ENCODE assay signal across 15 mouse cellular contexts in genomic region chr11:117729798-117730489, GRCm38 (mm10). TPM values are rescaled to one million over a fixed set of nuclear protein-coding genes. Genes with fewer than 3 reads are reported as not detected.
DNase-seq lines count a peak whose midpoint lies in the region; ATAC-seq and TF ChIP-seq lines count a peak whose summit lies in the region.
"Had no signal": no experiment of that assay in that cellular context is flagged by ENCODE, and none has a peak within 500 bp of the region (broad histone marks: within the 10 kb centered on the region; RNA-seq: fewer than 3 reads in every experiment).

No protein-coding gene starts in this region.

- 66% methylated on average over 7 of the region's 7 CpGs for WGBS in cerebellum, adult 2 months
- WGBS in hindbrain, embryonic 16.5 days, result 84% methylated on average over 7 of the region's 7 CpGs
- WGBS in hindbrain, embryonic 14.5 days, result 86% methylated on average over 7 of the region's 7 CpGs
- whole genome bisulfite sequencing in kidney, embryonic 15.5 days, result 56% methylated on average over 7 of the region's 7 CpGs

- no peak overlapping the region for H3K4me3 ChIP-seq in cerebellum, adult 2 months (replicated peaks; ENCODE audit: insufficient read depth, low read depth, low read length)
- H3K4me3 ChIP-seq in hindbrain, embryonic 16.5 days (ENCODE audit: low read length), result no peak overlapping the region
- no peak overlapping the region for H3K4me3 ChIP-seq in hindbrain, embryonic 14.5 days (replicated peaks; ENCODE audit: low read length)
- H3K4me3 ChIP-seq in kidney, embryonic 15.5 days (replicated peaks), result no peak overlapping the region
- no peak overlapping the region for H3K4me3 ChIP-seq in myocyte
- H3K4me3 ChIP-seq: embryonic facial prominence, embryonic 12.5 days; forebrain, embryonic 15.5 days; hindbrain, embryonic 12.5 days had no signal

- peaks cover 10% of the 10 kb centered on the region for H3K4me1 ChIP-seq in cerebellum, adult 2 months (ENCODE audit: control insufficient read depth, insufficient read depth, low read length)
- H3K4me1 ChIP-seq in hindbrain, embryonic 16.5 days (ENCODE audit: control insufficient read depth, insufficient read depth, low read depth, low read length), result peaks cover 2% of the 10 kb centered on the region
- no peaks in the 10 kb centered on the region for H3K4me1 ChIP-seq in hindbrain, embryonic 14.5 days (replicated peaks; ENCODE audit: control insufficient read depth, insufficient read depth, low read length)
- peaks cover 39% of the 10 kb centered on the region for H3K4me1 ChIP-seq in kidney, embryonic 15.5 days
- H3K4me1 ChIP-seq: forebrain, embryonic 15.5 days had no signal

- ATAC-seq in hindbrain, embryonic 16.5 days, result no peak
- no peak for ATAC-seq in hindbrain, embryonic 14.5 days (ENCODE audit: low FRiP score)
- no peak for ATAC-seq in kidney, embryonic 15.5 days (replicated peaks; ENCODE audit: low FRiP score)
- ATAC-seq: forebrain, embryonic 15.5 days had no signal

- no peaks in the 10 kb centered on the region for H3K9me3 ChIP-seq in hindbrain, embryonic 16.5 days (ENCODE audit: control insufficient read depth, low read length)
- H3K9me3 ChIP-seq in hindbrain, embryonic 14.5 days (ENCODE audit: control insufficient read depth, low read length), result no peaks in the 10 kb centered on the region
- no peaks in the 10 kb centered on the region for H3K9me3 ChIP-seq in kidney, embryonic 15.5 days (replicated peaks)
- H3K9me3 ChIP-seq: embryonic facial prominence, embryonic 12.5 days; forebrain, embryonic 15.5 days; hindbrain, embryonic 12.5 days had no signal

- peaks cover 11% of the 10 kb centered on the region for H3K36me3 ChIP-seq in hindbrain, embryonic 16.5 days (ENCODE audit: control insufficient read depth, insufficient read depth, low read length)
- peaks cover 22% of the 10 kb centered on the region for H3K36me3 ChIP-seq in hindbrain, embryonic 14.5 days (replicated peaks; ENCODE audit: control insufficient read depth, insufficient read depth)
- H3K36me3 ChIP-seq in kidney, embryonic 15.5 days, result peaks cover 17% of the 10 kb centered on the region
- no peaks in the 10 kb centered on the region for H3K36me3 ChIP-seq in myocyte (ENCODE audit: control insufficient read depth, insufficient read depth)

- peak; percentile 22 to 28 for DNase-seq in cerebellum, postnatal 10 days
- no peak for DNase-seq in cerebellum, adult 2 months
- DNase-seq in hindbrain, embryonic 14.5 days (ENCODE audit: low spot score), result no peak
- DNase-seq in ovary, postnatal 14 days (ENCODE audit: low spot score), result no peak
- DNase-seq in testis, postnatal 14 days (ENCODE audit: low spot score), result no peak
- DNase-seq: adrenal gland, adult 2 months; cerebellum, adult 9-11 months; right cerebral cortex, postnatal 25 days; thymus, postnatal 4 days had no signal

- H3K27ac ChIP-seq in cerebellum, adult 2 months (ENCODE audit: insufficient read depth, low read length), result no peak overlapping the region
- H3K27ac ChIP-seq in hindbrain, embryonic 16.5 days (ENCODE audit: low read depth, low read length), result 0 out of 2 replicates have a peak overlapping the region, but pooled peaks have one; percentile 23
- no peak overlapping the region for H3K27ac ChIP-seq in hindbrain, embryonic 14.5 days
- peak overlapping the region; percentile 81 for H3K27ac ChIP-seq in kidney, embryonic 15.5 days
- H3K27ac ChIP-seq: forebrain, embryonic 15.5 days; hindbrain, embryonic 12.5 days had no signal

- H3ac ChIP-seq in myocyte (ENCODE audit: control insufficient read depth, insufficient read length), result no peak overlapping the region

- no peaks in the 10 kb centered on the region for H3K79me2 ChIP-seq in myocyte (ENCODE audit: control insufficient read depth, insufficient read depth)

- H3K4me2 ChIP-seq in hindbrain, embryonic 16.5 days (ENCODE audit: low read length), result no peak overlapping the region
- no peak overlapping the region for H3K4me2 ChIP-seq in hindbrain, embryonic 14.5 days (replicated peaks)
- H3K4me2 ChIP-seq in kidney, embryonic 15.5 days, result no peak overlapping the region
- H3K4me2 ChIP-seq in myocyte (ENCODE audit: low read depth), result peak overlapping the region; percentile 69
- H3K4me2 ChIP-seq: embryonic facial prominence, embryonic 12.5 days; forebrain, embryonic 15.5 days; hindbrain, embryonic 12.5 days had no signal

- no peak overlapping the region for H3K9ac ChIP-seq in hindbrain, embryonic 16.5 days (ENCODE audit: low read depth, low read length)
- no peak overlapping the region for H3K9ac ChIP-seq in hindbrain, embryonic 14.5 days
- no peak overlapping the region for H3K9ac ChIP-seq in kidney, embryonic 15.5 days
- H3K9ac ChIP-seq: embryonic facial prominence, embryonic 12.5 days; forebrain, embryonic 15.5 days; hindbrain, embryonic 12.5 days had no signal

- H3K27me3 ChIP-seq in cerebellum, adult 2 months (ENCODE audit: control insufficient read depth, insufficient read depth, low read length), result no peaks in the 10 kb centered on the region
- H3K27me3 ChIP-seq in hindbrain, embryonic 16.5 days (replicated peaks; ENCODE audit: control insufficient read depth, insufficient read depth, low read length), result no peaks in the 10 kb centered on the region
- H3K27me3 ChIP-seq in hindbrain, embryonic 14.5 days (ENCODE audit: control insufficient read depth, insufficient read depth, low read length), result no peaks in the 10 kb centered on the region
- no peaks in the 10 kb centered on the region for H3K27me3 ChIP-seq in kidney, embryonic 15.5 days
- H3K27me3 ChIP-seq in myocyte (ENCODE audit: control insufficient read depth, insufficient read depth, insufficient read length), result no peaks in the 10 kb centered on the region
- H3K27me3 ChIP-seq: embryonic facial prominence, embryonic 12.5 days; forebrain, embryonic 15.5 days; hindbrain, embryonic 12.5 days had no signal

- TF ChIP-seq CTCF in cerebellum, adult 2 months (IDR thresholded peaks at IDR 0.05; ENCODE audit: borderline replicate concordance, insufficient read depth, low read depth, low read length), result no peak

- no peak for TF ChIP-seq POLR2A in cerebellum, adult 2 months (IDR thresholded peaks at IDR 0.05; ENCODE audit: borderline replicate concordance, insufficient read depth, low read length)
- no peak for TF ChIP-seq POLR2A in myocyte (IDR thresholded peaks at IDR 0.05; ENCODE audit: insufficient read length, low read depth)

TF ChIP-seq in myocyte, 11 proteins besides CTCF, POLR2A, EP300 and RAD21:
- TF ChIP-seq MYOG (IDR thresholded peaks at IDR 0.05; ENCODE audit: control insufficient read depth in 1 of 3, insufficient read depth in 1 of 3, insufficient read length in 2 of 3, low read depth in 2 of 3) (peak in 2 of 3 experiments; percentile 4 to 29), MYOD1 (IDR thresholded peaks at IDR 0.05; ENCODE audit: control insufficient read depth in 1 of 3, insufficient read length in 2 of 3, low read depth in 2 of 3) (peak in 2 of 3 experiments; percentile 55), SRF (IDR thresholded peaks at IDR 0.05; ENCODE audit: control insufficient read depth, insufficient read length, low read depth) (no peak), E2F4 (IDR thresholded peaks at IDR 0.05; ENCODE audit: insufficient read depth) (no peak), REST (IDR thresholded peaks at IDR 0.05; ENCODE audit: insufficient read depth, insufficient read length) (no peak), CEBPB (IDR thresholded peaks at IDR 0.05; ENCODE audit: insufficient read depth, poor library complexity, severe bottlenecking) (no peak)

RNA-seq across cellular contexts. Expression of gene Tmc8, which starts 51.9 kb away (rescaled TPM):
- 0.17 and 0.29 TPM in 2 replicates for polyA plus RNA-seq in cerebellum, adult 2 months (2012; rRNA removed)
- polyA plus RNA-seq in hindbrain, embryonic 16.5 days (2015; fragmentation: Nextera tagmentation; extraction: Ambion mirVana), result 0.76 and 1.0 TPM in 2 replicates
- 0.48 and 0.68 TPM in 2 replicates for polyA plus RNA-seq in hindbrain, embryonic 14.5 days (2014; fragmentation: Nextera tagmentation; extraction: Ambion mirVana)
- polyA plus RNA-seq in kidney, embryonic 15.5 days (2015; fragmentation: Nextera tagmentation; extraction: Ambion mirVana), result 2.7 and 3.6 TPM in 2 replicates
- polyA plus RNA-seq in myocyte (2012; fragmentation: generic; extraction: Trizol), result 0.19 TPM

RNA-seq across cellular contexts. Expression of gene Tmc6, which starts 52.1 kb away (rescaled TPM):
- polyA plus RNA-seq in cerebellum, adult 2 months (2012; rRNA removed), result 10.9 and 13.7 TPM in 2 replicates
- polyA plus RNA-seq in hindbrain, embryonic 16.5 days (2015; fragmentation: Nextera tagmentation; extraction: Ambion mirVana), result 6.4 and 6.6 TPM in 2 replicates
- polyA plus RNA-seq in hindbrain, embryonic 14.5 days (2014; fragmentation: Nextera tagmentation; extraction: Ambion mirVana), result 3.3 and 4.9 TPM in 2 replicates
- polyA plus RNA-seq in kidney, embryonic 15.5 days (2015; fragmentation: Nextera tagmentation; extraction: Ambion mirVana), result 36.2 and 37.5 TPM in 2 replicates
- polyA plus RNA-seq in myocyte (2012; fragmentation: generic; extraction: Trizol), result 51.9 TPM

Comparison
In these comparisons a context has a peak if more than half of its experiments do, and no peak if none do; other contexts are left out.
1. DNase-seq: peak in cerebellum, postnatal 10 days (2 of 2); none in cerebellum, adult 2 months (0 of 2), hindbrain, embryonic 14.5 days (single experiment), ovary, postnatal 14 days (single experiment) and testis, postnatal 14 days (single experiment).
2. H3K27ac ChIP-seq: peak in hindbrain, embryonic 16.5 days (single experiment) and kidney, embryonic 15.5 days (single experiment); none in cerebellum, adult 2 months (single experiment) and hindbrain, embryonic 14.5 days (single experiment).